19 mouse cellular contexts compared by ENCODE assay signal in the genomic region with DNA sequence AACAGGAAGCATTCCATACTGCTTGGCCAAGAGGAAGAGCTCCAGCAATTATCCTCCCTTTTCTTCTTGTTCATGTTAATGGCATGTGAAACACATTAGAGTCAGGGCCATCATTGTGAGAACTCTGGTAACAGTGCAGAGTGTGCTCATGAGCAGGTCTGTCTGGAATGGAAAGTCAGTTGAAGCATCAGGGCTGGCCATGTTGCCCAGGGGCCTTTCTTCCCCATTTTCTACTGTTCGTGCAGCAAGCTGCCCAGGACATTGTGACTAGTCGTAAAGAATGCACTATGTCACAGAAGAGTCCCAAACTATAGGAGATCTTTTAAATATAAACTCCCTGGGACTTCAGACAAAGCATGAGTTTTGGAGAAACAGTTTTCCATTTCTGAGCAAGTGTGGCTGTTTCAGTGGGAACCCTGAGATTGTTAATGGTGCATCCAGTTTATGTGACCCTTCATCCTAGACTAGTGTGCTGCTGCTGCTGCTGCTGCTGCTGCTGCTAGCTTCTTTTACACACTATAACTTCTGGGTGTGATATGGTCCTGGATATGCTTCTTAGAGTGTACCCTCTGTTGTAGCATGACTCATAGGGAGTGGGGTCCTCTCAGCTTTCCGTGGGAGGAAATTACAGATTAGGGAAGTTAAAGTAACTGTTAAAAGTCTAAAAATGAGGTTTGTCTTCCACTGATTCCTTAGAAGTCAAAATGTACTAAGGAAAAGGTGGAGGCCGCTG.
"Had no signal": no experiment of that assay in that cellular context is flagged by ENCODE, and none has a peak within 500 bp of the region (broad histone marks: within the 10 kb centered on the region; RNA-seq: fewer than 3 reads in every experiment).

No protein-coding gene starts in this region.

- DNase-seq: liver, postnatal 0 days; lung, adult 2 months; lung, postnatal 14 days; lung, postnatal 36 days; midbrain, embryonic 14.5 days; right cerebral cortex, postnatal 14 days; thymus, postnatal 36 days had no signal

- H3K27ac ChIP-seq: liver, embryonic 15.5 days; lung, embryonic 15.5 days; macrophage; midbrain, embryonic 10.5 days; midbrain, embryonic 12.5 days; neural tube, embryonic 12.5 days; stomach, embryonic 15.5 days; stomach, postnatal 0 days had no signal

- ATAC-seq: liver, postnatal 0 days; lung, postnatal 0 days; midbrain, embryonic 16.5 days had no signal

- H3K27me3 ChIP-seq: liver, embryonic 15.5 days; lung, embryonic 15.5 days; megakaryocyte, embryonic 14.5 days; midbrain, embryonic 12.5 days; neural tube, embryonic 12.5 days; stomach, embryonic 15.5 days had no signal

- H3K4me3 ChIP-seq: liver, embryonic 15.5 days; lung, embryonic 15.5 days; megakaryocyte, embryonic 14.5 days; midbrain, embryonic 10.5 days; midbrain, embryonic 12.5 days; myocyte; neural tube, embryonic 12.5 days; stomach, embryonic 15.5 days had no signal

- H3K36me3 ChIP-seq: liver, embryonic 15.5 days; lung, embryonic 15.5 days; midbrain, embryonic 12.5 days; neural tube, embryonic 12.5 days; stomach, embryonic 15.5 days had no signal

- H3K4me1 ChIP-seq: liver, embryonic 15.5 days; megakaryocyte, embryonic 14.5 days; midbrain, embryonic 10.5 days; midbrain, embryonic 12.5 days; neural tube, embryonic 12.5 days; stomach, embryonic 15.5 days had no signal
